Mouse (Mus musculus) midbrain, embryonic 12.5 days (tissue): ENCODE measurements around the gene Lig3. TPM values are rescaled to one million over a fixed set of nuclear protein-coding genes. Genes with fewer than 3 reads are reported as not detected.

Source experiments
- ATAC-seq: fragments of 200-750 bp; cut with Nextera tagmentation; 2 replicates; pipeline ENCODE4 v1.8.0; 2017; ENCODE audit warnings: low read depth, moderate TSS enrichment, moderate library complexity; ENCODE audit not compliant: low FRiP score
- H3K27ac ChIP-seq: fragments of 300-500 bp; sonication (generic); replicated peaks from 2 replicates; pipeline ENCODE4 v1.5.1; 2016; ENCODE audit warnings: mild to moderate bottlenecking
- H3K27me3 ChIP-seq: fragments of 300-500 bp; sonication (generic); 2 replicates; pipeline ENCODE4 v1.6.1; 2016; ENCODE audit warnings: mild to moderate bottlenecking
- H3K36me3 ChIP-seq: fragments of 300-500 bp; sonication (generic); 2 replicates; pipeline ENCODE4 v1.6.1; 2016
- H3K4me1 ChIP-seq: fragments of 300-500 bp; sonication (generic); 2 replicates; pipeline ENCODE4 v1.6.1; 2016
- H3K4me2 ChIP-seq: fragments of 300-500 bp; sonication (generic); replicated peaks from 2 replicates; pipeline ENCODE4 v1.6.1; 2016; ENCODE audit warnings: mild to moderate bottlenecking, moderate library complexity
- H3K4me3 ChIP-seq: fragments of 300-500 bp; sonication (generic); 2 replicates; pipeline ENCODE4 v1.5.1; 2016; ENCODE audit warnings: mild to moderate bottlenecking
- H3K9ac ChIP-seq: fragments of 300-500 bp; sonication (generic); replicated peaks from 2 replicates; pipeline ENCODE4 v1.6.1; 2016; ENCODE audit warnings: mild to moderate bottlenecking, moderate library complexity
- H3K9me3 ChIP-seq: fragments of 300-500 bp; sonication (generic); 2 replicates; pipeline ENCODE4 v1.6.1; 2016; ENCODE audit warnings: mild to moderate bottlenecking
- WGBS: fragments of 180-500 bp; shearing (Covaris S2); methylation state at CpG from one replicate; pipeline ENCODE4 v1.1.7; 2016; 5-methylcytosine and 5-hydroxymethylcytosine counted together
- polyA plus RNA-seq: library from polyadenylated mRNA; unstranded; fragments of >200 nt; fragmentation: Nextera tagmentation; extraction: Ambion mirVana; gene quantifications from 2 replicates; pipeline ENCODE4 v1.2.1, GENCODE M21; 2016

The Lig3 gene
- polyA plus RNA-seq, result 46.1 and 52.8 TPM in 2 replicates

DNA sequence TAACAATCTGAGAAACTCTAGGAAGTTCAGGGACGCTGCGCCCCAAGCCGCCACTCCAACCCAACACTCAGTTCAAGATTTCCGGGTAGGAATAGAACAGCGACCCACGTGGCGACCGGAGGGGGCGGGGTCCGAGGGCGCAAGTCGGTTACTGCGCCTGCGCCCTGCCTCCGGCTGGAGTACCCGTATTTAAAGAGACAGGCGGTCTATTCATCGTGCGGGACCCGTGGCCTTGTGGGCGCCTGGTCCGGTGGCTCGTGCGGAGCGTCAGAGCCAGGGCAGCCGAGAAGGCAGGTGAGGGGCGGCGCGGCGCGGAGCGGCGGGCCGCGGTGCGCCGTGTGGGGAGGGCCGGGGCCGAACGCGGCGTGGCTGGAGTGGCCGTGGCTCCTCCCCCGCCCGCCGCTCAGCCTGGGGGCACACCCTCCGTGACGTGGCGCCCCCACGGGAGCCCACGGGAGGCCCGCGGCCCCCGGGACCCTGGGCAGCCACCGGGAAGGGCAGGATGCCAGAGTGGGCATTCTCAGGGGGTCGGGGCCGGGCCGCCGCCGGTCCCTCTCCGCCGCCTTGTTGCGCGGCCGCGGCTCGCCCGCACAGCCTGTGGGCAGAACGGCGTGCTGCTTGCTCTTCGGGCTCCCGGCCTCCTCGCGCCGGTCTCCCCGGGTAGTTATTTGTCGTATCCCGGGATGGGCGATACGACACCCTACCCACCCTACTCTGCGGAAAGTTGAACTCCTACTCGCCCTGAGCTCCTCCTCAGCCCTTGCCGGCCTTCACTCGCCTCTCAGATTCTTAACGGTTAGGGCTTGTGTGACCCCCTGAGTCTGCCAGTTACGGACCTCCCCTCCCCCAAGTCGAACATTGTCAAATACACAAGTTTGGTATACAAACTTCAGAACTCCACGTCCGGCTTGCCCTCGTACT, at the start of gene Lig3:
Gene Lig3 (plus strand): TSS at position 126 of the 921 bp plus-strand sequence.
- Histone ChIP-seq H3K4me2 (peak within 1 kb of the TSS; percentile 75), H3K4me1 (peaks cover 20% of the 10 kb centered on the region), H3K36me3 (peaks cover 29% of the 10 kb centered on the region), H3K27ac (peak within 1 kb of the TSS; percentile 96), H3K27me3 (no peaks in the 10 kb centered on the region), H3K9me3 (no peaks in the 10 kb centered on the region), H3K4me3 (peak within 1 kb of the TSS; percentile 97), H3K9ac (peak within 1 kb of the TSS; percentile 94)
- WGBS, result under 1% methylated on average over 87 of the region's 90 CpGs
- peak; percentile 95 for ATAC-seq

DNA sequence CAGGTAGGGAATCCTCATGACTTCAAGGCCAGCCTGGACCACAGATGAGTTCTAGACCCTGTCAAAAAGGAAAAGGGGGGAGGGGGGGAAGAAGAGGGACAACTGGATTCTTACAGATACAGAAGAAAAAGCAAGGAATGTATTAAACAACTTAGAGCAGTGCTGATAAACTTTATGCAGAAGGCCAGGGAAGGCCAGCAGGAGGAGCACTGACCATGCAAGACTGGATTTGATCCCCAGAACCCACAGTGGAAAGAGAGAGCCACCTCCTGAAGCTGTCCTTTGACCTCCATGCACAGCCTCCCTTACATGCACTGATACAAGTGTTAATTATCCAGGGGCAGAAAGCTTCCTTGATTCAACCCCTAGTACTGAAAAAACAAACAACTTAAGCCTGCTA, 46.7 kb upstream of the Lig3 start:
- Histone ChIP-seq H3K36me3 (no peaks in the 10 kb centered on the region), H3K4me1 (no peaks in the 10 kb centered on the region), H3K4me2 (no peak overlapping the region), H3K27ac (no peak overlapping the region), H3K27me3 (no peaks in the 10 kb centered on the region), H3K9ac (no peak overlapping the region), H3K4me3 (no peak overlapping the region), H3K9me3 (no peaks in the 10 kb centered on the region)
- ATAC-seq, result no peak

DNA sequence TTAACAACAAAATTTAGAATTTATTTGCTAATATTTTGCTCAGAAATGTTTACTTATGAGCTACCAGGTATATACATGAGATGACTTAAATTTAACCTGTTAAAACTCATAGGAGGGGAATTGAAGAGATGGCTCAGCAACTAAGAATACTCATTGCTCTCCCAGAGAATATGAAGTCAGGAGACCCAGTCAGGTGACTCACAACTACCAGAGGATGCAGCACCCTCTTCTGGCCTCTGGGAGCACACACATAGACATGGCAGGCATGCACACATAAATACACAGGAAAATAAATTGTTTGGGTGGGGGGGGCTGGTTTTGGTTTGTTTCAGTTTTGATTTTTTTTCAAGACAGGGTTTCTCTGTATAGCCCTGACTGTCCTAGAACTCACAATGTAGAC, 41.9 kb upstream of the Lig3 start:
- H3K36me3 ChIP-seq, result no peaks in the 10 kb centered on the region
- no peak for ATAC-seq
- no peak overlapping the region for H3K4me3 ChIP-seq
- no peak overlapping the region for H3K27ac ChIP-seq
- no peaks in the 10 kb centered on the region for H3K9me3 ChIP-seq
- no peak overlapping the region for H3K9ac ChIP-seq
- no peaks in the 10 kb centered on the region for H3K27me3 ChIP-seq
- no peaks in the 10 kb centered on the region for H3K4me1 ChIP-seq
- H3K4me2 ChIP-seq, result no peak overlapping the region

DNA sequence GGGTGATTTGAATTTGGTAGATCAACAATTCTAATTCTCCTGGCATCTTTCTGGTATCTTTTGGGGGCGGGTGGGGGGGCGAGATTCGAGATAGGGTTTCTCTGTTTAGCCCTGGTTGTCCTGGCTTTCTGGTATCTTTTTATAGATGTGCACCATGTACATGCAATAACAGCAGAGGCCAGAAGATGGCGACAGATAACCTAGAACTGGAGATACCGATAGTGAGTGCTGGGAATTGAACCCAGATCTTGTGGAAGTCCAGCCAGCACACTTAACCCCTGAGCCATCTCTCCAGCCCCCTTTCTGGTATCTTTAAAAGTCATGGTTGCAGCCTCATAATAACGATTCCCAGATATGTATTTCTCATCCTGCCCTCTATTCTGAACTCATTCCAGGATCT, 34.8 kb upstream of the Lig3 start:
- Histone ChIP-seq H3K4me1 (no peaks in the 10 kb centered on the region), H3K36me3 (no peaks in the 10 kb centered on the region), H3K27me3 (no peaks in the 10 kb centered on the region), H3K9ac (no peak overlapping the region), H3K9me3 (no peaks in the 10 kb centered on the region), H3K4me3 (no peak overlapping the region), H3K4me2 (no peak overlapping the region), H3K27ac (no peak overlapping the region)
- 36% methylated on average over 6 of the region's 6 CpGs for WGBS
- ATAC-seq, result no peak

DNA sequence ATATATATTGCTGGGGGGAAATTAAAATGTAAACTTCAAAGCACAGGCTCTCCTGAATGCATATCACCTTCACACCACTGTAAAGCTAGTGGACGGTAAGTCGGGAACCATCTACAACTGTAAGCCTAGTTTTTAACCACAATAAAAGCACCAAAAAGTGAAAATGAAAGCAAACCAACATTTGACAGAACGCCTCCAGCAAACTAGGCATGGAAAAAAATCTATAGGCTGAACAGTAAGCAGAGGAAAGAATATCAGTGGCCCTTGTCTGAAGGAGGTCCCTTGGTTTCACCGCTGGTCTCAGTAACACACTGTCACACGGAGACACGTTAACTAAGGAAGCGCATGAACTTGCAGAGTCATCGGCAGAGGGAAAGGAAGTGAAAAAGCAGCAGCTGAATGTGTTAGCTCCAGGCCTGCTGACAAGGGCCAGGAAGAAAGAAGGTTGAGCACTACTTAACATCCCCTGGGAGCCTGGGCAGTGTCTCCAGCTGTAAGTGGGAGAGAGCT, 34.0 kb upstream of the Lig3 start:
- WGBS, result 90% methylated on average over 8 of the region's 8 CpGs
- H3K4me3 ChIP-seq, result no peak overlapping the region
- H3K9ac ChIP-seq, result no peak overlapping the region
- no peak overlapping the region for H3K27ac ChIP-seq
- no peaks in the 10 kb centered on the region for H3K4me1 ChIP-seq
- no peak for ATAC-seq
- no peaks in the 10 kb centered on the region for H3K9me3 ChIP-seq
- no peak overlapping the region for H3K4me2 ChIP-seq
- no peaks in the 10 kb centered on the region for H3K36me3 ChIP-seq
- no peaks in the 10 kb centered on the region for H3K27me3 ChIP-seq

DNA sequence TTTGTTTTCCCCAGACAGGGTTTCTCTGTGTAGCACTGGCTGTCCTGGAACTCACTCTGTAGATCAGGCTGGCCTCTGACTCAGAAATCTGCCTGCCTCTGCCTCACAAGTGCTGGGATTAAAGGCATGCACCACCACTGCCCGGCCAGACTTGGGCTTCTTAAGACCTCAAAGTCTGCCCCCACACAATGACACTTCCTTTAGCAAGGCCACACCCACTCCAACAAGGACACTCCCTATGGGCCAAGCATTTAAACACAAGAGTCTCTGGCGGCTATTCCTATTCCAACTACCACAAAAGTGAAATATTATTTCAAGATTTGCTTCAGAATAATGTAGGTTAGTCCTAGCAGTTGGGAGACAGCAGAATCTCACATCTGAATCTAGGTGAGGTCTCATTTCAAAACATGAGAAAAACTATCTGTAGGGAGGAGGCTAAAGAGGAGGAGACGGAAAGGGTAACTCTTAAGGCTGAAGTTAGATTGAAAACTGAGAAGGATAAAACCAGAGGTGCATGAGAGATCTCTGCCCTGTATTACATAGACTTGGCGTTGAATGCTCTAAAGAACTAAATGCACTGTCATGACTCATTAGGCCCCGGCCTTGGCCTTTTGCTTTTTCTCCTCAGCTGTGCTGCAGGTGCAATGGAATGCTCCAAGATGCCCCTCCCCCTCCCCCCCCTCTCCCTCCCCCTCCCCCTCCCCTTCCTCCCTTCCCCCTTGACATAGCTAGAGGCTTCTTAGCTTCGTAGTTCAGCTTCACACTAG, 28.4 kb upstream of the Lig3 start:
- H3K27ac ChIP-seq, result no peak overlapping the region
- 79% methylated on average over 6 of the region's 6 CpGs for WGBS
- no peaks in the 10 kb centered on the region for H3K4me1 ChIP-seq
- no peaks in the 10 kb centered on the region for H3K27me3 ChIP-seq
- no peaks in the 10 kb centered on the region for H3K36me3 ChIP-seq
- no peak overlapping the region for H3K9ac ChIP-seq
- H3K4me3 ChIP-seq, result no peak overlapping the region
- H3K4me2 ChIP-seq, result no peak overlapping the region
- no peak for ATAC-seq
- H3K9me3 ChIP-seq, result no peaks in the 10 kb centered on the region

DNA sequence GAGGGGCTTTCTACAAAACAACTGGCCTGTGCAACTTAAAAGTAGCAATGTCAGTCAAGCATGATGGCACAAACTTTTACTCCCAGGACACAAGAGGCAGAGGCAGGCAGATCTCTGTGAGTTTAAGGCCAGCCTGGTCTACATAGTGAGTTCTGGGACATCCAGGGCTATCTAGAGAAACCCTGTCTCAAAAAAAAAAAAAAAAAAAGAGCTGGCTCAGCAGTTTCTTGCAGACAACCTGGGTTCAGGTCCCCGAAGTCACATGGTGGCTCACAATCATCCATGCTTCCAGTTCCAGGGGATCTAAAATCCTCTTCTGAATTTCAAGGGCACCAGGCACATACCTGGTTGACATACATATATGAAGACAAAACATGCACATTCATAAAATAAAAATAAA, 25.0 kb upstream of the Lig3 start:
- 82% methylated on average over 1 of the region's 1 CpGs for WGBS
- ATAC-seq, result no peak
- H3K27me3 ChIP-seq, result no peaks in the 10 kb centered on the region

DNA sequence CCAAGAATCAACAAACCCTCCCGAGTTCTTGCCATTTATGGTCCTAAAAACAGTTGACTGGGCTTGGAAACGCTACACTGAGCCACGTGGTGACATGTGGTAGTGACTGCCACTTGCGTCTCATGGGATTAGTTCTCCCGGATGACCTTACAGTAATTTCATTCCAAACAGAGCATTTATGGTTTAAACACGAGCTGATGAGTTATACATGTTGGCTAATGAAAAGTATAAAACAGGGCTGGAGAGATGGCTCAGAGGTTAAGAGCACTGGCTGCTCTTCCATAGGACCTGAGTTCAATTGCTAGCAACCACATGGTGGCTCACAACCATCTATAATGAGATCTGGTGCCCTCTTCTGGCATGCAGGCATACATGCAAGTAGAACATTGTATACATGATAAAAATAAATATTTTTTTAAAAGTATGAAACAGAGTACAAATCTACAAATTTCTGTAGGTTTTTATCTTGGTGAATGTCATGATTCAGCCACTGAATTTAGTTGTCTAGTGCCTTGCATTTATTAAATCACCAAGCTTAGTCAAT, 18.6 kb upstream of the Lig3 start:
- H3K4me1 ChIP-seq, result peaks cover 22% of the 10 kb centered on the region
- WGBS, result 86% methylated on average over 6 of the region's 6 CpGs
- peaks cover 3% of the 10 kb centered on the region; the same call in 1 of the 2 replicates for H3K27me3 ChIP-seq
- H3K36me3 ChIP-seq, result no peaks in the 10 kb centered on the region
- H3K4me3 ChIP-seq, result no peak overlapping the region
- 0 out of 2 replicates have a peak, but pooled peaks cover 6% of the 10 kb centered on the region for H3K9me3 ChIP-seq
- no peak for ATAC-seq
- H3K9ac ChIP-seq, result no peak overlapping the region
- H3K27ac ChIP-seq, result no peak overlapping the region
- no peak overlapping the region for H3K4me2 ChIP-seq

More for the DNA sequence above, 25.0 kb upstream of the Lig3 start:
- no peak overlapping the region for H3K27ac ChIP-seq
- H3K9ac ChIP-seq, result no peak overlapping the region
- H3K4me1 ChIP-seq, result no peaks in the 10 kb centered on the region
- H3K4me2 ChIP-seq, result no peak overlapping the region
- no peaks in the 10 kb centered on the region for H3K36me3 ChIP-seq
- H3K4me3 ChIP-seq, result no peak overlapping the region
- H3K9me3 ChIP-seq, result no peaks in the 10 kb centered on the region

DNA sequence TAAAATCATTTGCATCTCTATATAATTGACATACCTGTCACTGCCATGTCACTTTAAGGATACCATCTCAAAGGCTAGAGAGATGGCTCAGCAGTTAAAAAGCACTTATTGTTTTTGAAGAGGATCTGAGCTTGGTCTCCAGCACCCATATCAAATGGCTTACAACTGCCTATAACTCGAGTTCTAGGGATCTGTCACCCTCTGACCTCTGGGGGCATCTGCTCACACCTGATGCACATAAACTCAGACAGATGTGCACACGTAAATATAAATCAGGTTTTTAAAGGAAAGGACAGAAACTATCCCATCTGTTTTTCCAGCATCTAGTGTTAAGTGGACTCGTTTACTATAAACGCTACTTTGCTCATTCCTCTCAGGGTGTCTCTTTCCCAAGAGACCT, 17.6 kb upstream of the Lig3 start:
- Histone ChIP-seq H3K9me3 (0 out of 2 replicates have a peak, but pooled peaks cover 6% of the 10 kb centered on the region), H3K4me3 (peak overlapping the region; percentile 97), H3K27me3 (peaks cover 3% of the 10 kb centered on the region; the same call in 1 of the 2 replicates), H3K36me3 (no peaks in the 10 kb centered on the region), H3K4me1 (peaks cover 22% of the 10 kb centered on the region), H3K9ac (peak overlapping the region; percentile 85), H3K4me2 (peak overlapping the region; percentile 97), H3K27ac (peak overlapping the region; percentile 88)
- no peak for ATAC-seq
- WGBS, result 19% methylated on average over 4 of the region's 4 CpGs

DNA sequence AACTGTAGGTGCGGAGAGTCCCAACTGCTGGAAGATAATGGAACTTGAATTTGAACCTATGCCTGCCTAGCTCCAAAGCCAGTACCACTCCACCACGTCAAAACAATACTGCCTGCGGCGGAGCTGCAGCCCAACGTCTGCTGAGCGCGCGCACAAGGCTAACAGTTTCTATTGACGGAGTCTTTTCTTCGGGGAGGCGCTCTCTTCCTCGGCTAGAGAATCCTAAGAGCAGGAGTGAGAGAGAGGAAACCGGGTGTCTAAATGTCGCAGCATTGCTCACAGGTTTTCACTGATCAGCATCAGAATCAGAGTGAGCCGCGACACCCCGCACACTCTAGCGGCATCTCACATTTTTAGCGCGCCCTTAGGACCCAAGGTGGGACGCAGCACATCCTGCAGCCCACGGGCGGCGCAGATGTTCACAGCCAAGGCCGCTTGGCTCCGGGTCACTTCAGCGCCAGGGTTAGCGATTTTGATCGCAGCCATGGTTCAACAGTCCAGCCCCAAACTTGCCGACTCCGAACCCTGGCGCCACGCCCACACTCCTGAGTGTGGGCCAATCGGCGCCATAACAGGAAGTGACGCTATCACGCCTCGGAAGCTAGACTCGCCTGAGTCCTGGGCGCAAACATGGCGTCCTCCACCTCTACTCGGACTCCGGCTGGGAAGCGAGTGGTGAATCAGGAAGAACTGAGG, 17.0 kb upstream of the Lig3 start, which contains the start of the genes Cct6b and Zfp830:
Gene Cct6b (minus strand): TSS at position 580 of the 696 bp plus-strand sequence.
Gene Zfp830 (plus strand): TSS at position 604 of the 696 bp plus-strand sequence.
- H3K4me1 ChIP-seq, result peaks cover 22% of the 10 kb centered on the region
- ATAC-seq, result peak; percentile 100
- peak within 1 kb of the TSS; percentile 85 for H3K9ac ChIP-seq
- H3K9me3 ChIP-seq, result 0 out of 2 replicates have a peak, but pooled peaks cover 6% of the 10 kb centered on the region
- peak within 1 kb of the TSS; percentile 88 for H3K27ac ChIP-seq
- under 1% methylated on average over 44 of the region's 44 CpGs for WGBS
- peak within 1 kb of the TSS; percentile 97 for H3K4me3 ChIP-seq
- peak within 1 kb of the TSS; percentile 97 for H3K4me2 ChIP-seq
- H3K36me3 ChIP-seq, result 0 out of 2 replicates have a peak, but pooled peaks cover 4% of the 10 kb centered on the region
- peaks cover 3% of the 10 kb centered on the region; the same call in 1 of the 2 replicates for H3K27me3 ChIP-seq

DNA sequence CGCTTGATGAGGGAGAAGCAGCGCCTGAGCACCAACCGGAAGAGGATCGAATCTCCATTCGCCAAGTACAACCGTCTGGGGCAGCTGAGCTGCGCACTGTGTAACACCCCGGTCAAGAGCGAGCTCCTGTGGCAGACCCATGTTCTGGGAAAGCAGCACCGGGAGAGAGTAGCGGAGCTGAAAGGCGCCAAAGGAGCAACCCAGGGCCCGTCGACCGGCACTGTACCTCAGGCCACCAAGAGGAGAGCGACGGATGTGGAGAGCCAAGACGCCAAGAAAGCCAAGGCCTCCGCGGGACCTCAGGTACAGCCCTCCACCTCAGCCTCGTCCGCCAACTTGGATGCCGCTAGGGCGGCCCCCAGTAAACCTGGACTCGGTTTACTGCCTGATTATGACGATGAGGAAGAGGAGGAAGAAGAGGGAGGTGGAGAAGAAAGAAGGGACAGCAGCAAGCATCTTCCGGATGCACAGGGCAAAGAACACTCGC, 16.4 kb upstream of the Lig3 start:
- Histone ChIP-seq H3K9ac (peak overlapping the region; percentile 85), H3K9me3 (0 out of 2 replicates have a peak, but pooled peaks cover 6% of the 10 kb centered on the region), H3K36me3 (peaks cover 6% of the 10 kb centered on the region; the same call in 1 of the 2 replicates), H3K4me3 (peak overlapping the region; percentile 97), H3K4me2 (peak overlapping the region; percentile 97), H3K4me1 (peaks cover 22% of the 10 kb centered on the region), H3K27me3 (peaks cover 3% of the 10 kb centered on the region; the same call in 1 of the 2 replicates), H3K27ac (peak overlapping the region; percentile 88)
- ATAC-seq, result peak; percentile 74
- WGBS, result under 1% methylated on average over 28 of the region's 28 CpGs
